Mouse (Mus musculus): Measurements from ENCODE around the gene Rpn1. TPM values are rescaled to one million over a fixed set of nuclear protein-coding genes. Genes with fewer than 3 reads are reported as not detected.

The Rpn1 gene
- polyA plus RNA-seq, 1 experiment from 2014 or later, result 166 TPM

- Histone ChIP-seq H3K4me3 (no peak overlapping the region), H3K4me2 (no peak overlapping the region), H3K4me1 (replicated peaks) (no peaks in the 10 kb centered on the region), H3K27me3 (no peaks in the 10 kb centered on the region), H3K9me3 (replicated peaks) (no peaks in the 10 kb centered on the region), H3K36me3 (no peaks in the 10 kb centered on the region), H3K9ac (no peak overlapping the region), H3K27ac (no peak overlapping the region)
- ATAC-seq (replicated peaks; ENCODE audit: insufficient number of reproducible peaks, insufficient read depth, low FRiP score, low read depth), result no peak
- WGBS, result 39% methylated on average over 11 of the region's 11 CpGs
Measured at GRCm38 (mm10) chr6:88053228-88054080, 30.8 kb upstream of the Rpn1 start.

- no peak for ATAC-seq (replicated peaks; ENCODE audit: insufficient number of reproducible peaks, insufficient read depth, low FRiP score, low read depth)
- H3K9ac ChIP-seq, result no peak overlapping the region
- WGBS, result 57% methylated on average over 9 of the region's 9 CpGs
Measured at GRCm38 (mm10) chr6:88054081-88054835, 30.0 kb upstream of the Rpn1 start.

GRCm38 (mm10) chr6:88055663-88056062, 28.6 kb upstream of the Rpn1 start:
- H3K4me1 ChIP-seq (replicated peaks), result no peaks in the 10 kb centered on the region
- H3K4me2 ChIP-seq, result no peak overlapping the region
- 74% methylated on average over 5 of the region's 5 CpGs for WGBS
- no peaks in the 10 kb centered on the region for H3K27me3 ChIP-seq
- no peaks in the 10 kb centered on the region for H3K36me3 ChIP-seq
- no peak overlapping the region for H3K27ac ChIP-seq
- H3K9ac ChIP-seq, result no peak overlapping the region
- ATAC-seq (replicated peaks; ENCODE audit: insufficient number of reproducible peaks, insufficient read depth, low FRiP score, low read depth), result no peak
- H3K4me3 ChIP-seq, result no peak overlapping the region
- no peaks in the 10 kb centered on the region for H3K9me3 ChIP-seq (replicated peaks)

More at GRCm38 (mm10) chr6:88054081-88054835, 30.0 kb upstream of the Rpn1 start:
- H3K27ac ChIP-seq, result no peak overlapping the region
- no peaks in the 10 kb centered on the region for H3K4me1 ChIP-seq (replicated peaks)
- H3K9me3 ChIP-seq (replicated peaks), result no peaks in the 10 kb centered on the region
- H3K4me3 ChIP-seq, result no peak overlapping the region
- no peaks in the 10 kb centered on the region for H3K27me3 ChIP-seq
- H3K4me2 ChIP-seq, result no peak overlapping the region
- no peaks in the 10 kb centered on the region for H3K36me3 ChIP-seq

- Histone ChIP-seq H3K9me3 (replicated peaks) (no peaks in the 10 kb centered on the region), H3K4me2 (no peak overlapping the region), H3K4me3 (no peak overlapping the region), H3K4me1 (replicated peaks) (no peaks in the 10 kb centered on the region), H3K27me3 (no peaks in the 10 kb centered on the region), H3K27ac (no peak overlapping the region), H3K36me3 (no peaks in the 10 kb centered on the region), H3K9ac (no peak overlapping the region)
- 81% methylated on average over 5 of the region's 5 CpGs for WGBS
- no peak for ATAC-seq (replicated peaks; ENCODE audit: insufficient number of reproducible peaks, insufficient read depth, low FRiP score, low read depth)
Measured at GRCm38 (mm10) chr6:88056866-88057265, 27.4 kb upstream of the Rpn1 start.

- H3K27me3 ChIP-seq, result no peaks in the 10 kb centered on the region
- no peak for ATAC-seq (replicated peaks; ENCODE audit: insufficient number of reproducible peaks, insufficient read depth, low FRiP score, low read depth)
- H3K4me1 ChIP-seq (replicated peaks), result 0 out of 2 replicates have a peak, but pooled peaks cover under 1% of the 10 kb centered on the region
- no peak overlapping the region for H3K4me3 ChIP-seq
- no peak overlapping the region for H3K9ac ChIP-seq
- no peak overlapping the region for H3K27ac ChIP-seq
- WGBS, result 82% methylated on average over 5 of the region's 5 CpGs
- H3K4me2 ChIP-seq, result no peak overlapping the region
- H3K36me3 ChIP-seq, result no peaks in the 10 kb centered on the region
- no peaks in the 10 kb centered on the region for H3K9me3 ChIP-seq (replicated peaks)
Measured at GRCm38 (mm10) chr6:88059903-88060302, 24.4 kb upstream of the Rpn1 start.

- H3K4me1 ChIP-seq (replicated peaks), result 0 out of 2 replicates have a peak, but pooled peaks cover 2% of the 10 kb centered on the region
- no peak overlapping the region for H3K27ac ChIP-seq
- no peaks in the 10 kb centered on the region for H3K36me3 ChIP-seq
- no peak overlapping the region for H3K4me3 ChIP-seq
- WGBS, result 65% methylated on average over 4 of the region's 4 CpGs
- no peak overlapping the region for H3K4me2 ChIP-seq
- H3K27me3 ChIP-seq, result no peaks in the 10 kb centered on the region
- ATAC-seq (replicated peaks; ENCODE audit: insufficient number of reproducible peaks, insufficient read depth, low FRiP score, low read depth), result no peak
- no peaks in the 10 kb centered on the region for H3K9me3 ChIP-seq (replicated peaks)
- no peak overlapping the region for H3K9ac ChIP-seq
Measured at GRCm38 (mm10) chr6:88060602-88061001, 23.7 kb upstream of the Rpn1 start.

GRCm38 (mm10) chr6:88061406-88061805, 22.9 kb upstream of the Rpn1 start:
- no peaks in the 10 kb centered on the region for H3K9me3 ChIP-seq (replicated peaks)
- ATAC-seq (replicated peaks; ENCODE audit: insufficient number of reproducible peaks, insufficient read depth, low FRiP score, low read depth), result no peak

GRCm38 (mm10) chr6:88062398-88062797, 21.9 kb upstream of the Rpn1 start:
- 64% methylated on average over 4 of the region's 4 CpGs for WGBS

More at GRCm38 (mm10) chr6:88061406-88061805, 22.9 kb upstream of the Rpn1 start:
- Histone ChIP-seq H3K4me1 (replicated peaks) (0 out of 2 replicates have a peak, but pooled peaks cover 2% of the 10 kb centered on the region), H3K4me3 (no peak overlapping the region), H3K27ac (no peak overlapping the region), H3K36me3 (no peaks in the 10 kb centered on the region), H3K4me2 (no peak overlapping the region), H3K9ac (no peak overlapping the region), H3K27me3 (no peaks in the 10 kb centered on the region)
- 88% methylated on average over 4 of the region's 4 CpGs for WGBS

GRCm38 (mm10) chr6:88064072-88064642, 20.1 kb upstream of the Rpn1 start:
- H3K4me3 ChIP-seq, result no peak overlapping the region
- H3K4me1 ChIP-seq (replicated peaks), result 0 out of 2 replicates have a peak, but pooled peaks cover 2% of the 10 kb centered on the region
- no peak for ATAC-seq (replicated peaks; ENCODE audit: insufficient number of reproducible peaks, insufficient read depth, low FRiP score, low read depth)
- no peaks in the 10 kb centered on the region for H3K9me3 ChIP-seq (replicated peaks)
- no peaks in the 10 kb centered on the region for H3K27me3 ChIP-seq
- no peak overlapping the region for H3K9ac ChIP-seq
- H3K36me3 ChIP-seq, result no peaks in the 10 kb centered on the region
- H3K4me2 ChIP-seq, result no peak overlapping the region
- H3K27ac ChIP-seq, result no peak overlapping the region
- WGBS, result 75% methylated on average over 3 of the region's 3 CpGs

More at GRCm38 (mm10) chr6:88062398-88062797, 21.9 kb upstream of the Rpn1 start:
- Histone ChIP-seq H3K9me3 (replicated peaks) (no peaks in the 10 kb centered on the region), H3K27me3 (no peaks in the 10 kb centered on the region), H3K4me3 (no peak overlapping the region), H3K9ac (no peak overlapping the region), H3K4me1 (replicated peaks) (0 out of 2 replicates have a peak, but pooled peaks cover 2% of the 10 kb centered on the region), H3K4me2 (no peak overlapping the region), H3K27ac (no peak overlapping the region), H3K36me3 (no peaks in the 10 kb centered on the region)
- ATAC-seq (replicated peaks; ENCODE audit: insufficient number of reproducible peaks, insufficient read depth, low FRiP score, low read depth), result no peak

GRCm38 (mm10) chr6:88065116-88065515, 19.2 kb upstream of the Rpn1 start:
- H3K4me3 ChIP-seq, result no peak overlapping the region
- H3K4me1 ChIP-seq (replicated peaks), result 0 out of 2 replicates have a peak, but pooled peaks cover 2% of the 10 kb centered on the region
- WGBS, result 27% methylated on average over 4 of the region's 4 CpGs
- H3K27me3 ChIP-seq, result no peaks in the 10 kb centered on the region
- H3K9me3 ChIP-seq (replicated peaks), result no peaks in the 10 kb centered on the region
- ATAC-seq (replicated peaks; ENCODE audit: insufficient number of reproducible peaks, insufficient read depth, low FRiP score, low read depth), result 0 out of 2 replicates have a peak, but pooled peaks have one; percentile 31
- no peak overlapping the region for H3K9ac ChIP-seq
- peak overlapping the region; percentile 73 for H3K27ac ChIP-seq
- H3K4me2 ChIP-seq, result no peak overlapping the region
- H3K36me3 ChIP-seq, result no peaks in the 10 kb centered on the region

- Histone ChIP-seq H3K27me3 (no peaks in the 10 kb centered on the region), H3K9me3 (replicated peaks) (no peaks in the 10 kb centered on the region), H3K4me3 (no peak overlapping the region), H3K27ac (no peak overlapping the region), H3K36me3 (no peaks in the 10 kb centered on the region), H3K4me1 (replicated peaks) (0 out of 2 replicates have a peak, but pooled peaks cover 2% of the 10 kb centered on the region), H3K4me2 (no peak overlapping the region), H3K9ac (no peak overlapping the region)
- WGBS, result 76% methylated on average over 3 of the region's 3 CpGs
- no peak for ATAC-seq (replicated peaks; ENCODE audit: insufficient number of reproducible peaks, insufficient read depth, low FRiP score, low read depth)
Measured at GRCm38 (mm10) chr6:88065968-88066367, 18.3 kb upstream of the Rpn1 start.
